ENCODE assay signal across 10 mouse cellular contexts in genomic region chr10:50698836-50699433, GRCm38 (mm10).
DNase-seq lines count a peak whose midpoint lies in the region; ATAC-seq and TF ChIP-seq lines count a peak whose summit lies in the region.
"Had no signal": no experiment of that assay in that cellular context is flagged by ENCODE, and none has a peak within 500 bp of the region (broad histone marks: within the 10 kb centered on the region; RNA-seq: fewer than 3 reads in every experiment).

No protein-coding gene starts in this region.

- 66% methylated on average over 4 of the region's 4 CpGs for WGBS in forebrain, embryonic 12.5 days

- peak; percentile 74 for TF ChIP-seq CTCF in left cerebral cortex, adult 2 months (IDR thresholded peaks at IDR 0.05)

- intact Hi-C loops in left cerebral cortex, adult 2 months (cut with DNase I) = no loop called here

- no peak for DNase-seq in left cerebral cortex, adult 2 months (ENCODE audit: extremely low spot score in 1 of 2, low spot score in 2 of 2)
- no peak for DNase-seq in left cerebral cortex, adult 18-20 months (ENCODE audit: low spot score in 2 of 2)
- DNase-seq in R1 (ENCODE audit: low read depth, low spot score) = peak; percentile 18
- DNase-seq in thymus, postnatal 36 days = no peak
- no peak for DNase-seq in testis, postnatal 14 days (ENCODE audit: low spot score)
- DNase-seq in left cerebral cortex, adult 9 months (ENCODE audit: low spot score in 2 of 2) = no peak
- DNase-seq: liver, embryonic 13.5 days had no signal

- no peaks in the 10 kb centered on the region for H3K36me3 ChIP-seq in forebrain, embryonic 12.5 days (replicated peaks)

- no peaks in the 10 kb centered on the region for H3K27me3 ChIP-seq in forebrain, embryonic 12.5 days
- H3K27me3 ChIP-seq: embryonic facial prominence, embryonic 13.5 days; liver, embryonic 13.5 days had no signal

- no peak overlapping the region for H3K27ac ChIP-seq in left cerebral cortex, adult 2 months
- no peak overlapping the region for H3K27ac ChIP-seq in forebrain, embryonic 12.5 days
- H3K27ac ChIP-seq: embryonic facial prominence, embryonic 13.5 days; liver, embryonic 13.5 days had no signal

- no peaks in the 10 kb centered on the region for H3K4me1 ChIP-seq in forebrain, embryonic 12.5 days
- H3K4me1 ChIP-seq: embryonic facial prominence, embryonic 13.5 days had no signal

- no peaks in the 10 kb centered on the region for H3K9me3 ChIP-seq in forebrain, embryonic 12.5 days
- H3K9me3 ChIP-seq: embryonic facial prominence, embryonic 13.5 days; liver, embryonic 13.5 days had no signal

- no peak overlapping the region for H3K4me3 ChIP-seq in left cerebral cortex, adult 2 months
- H3K4me3 ChIP-seq in forebrain, embryonic 12.5 days (replicated peaks) = no peak overlapping the region
- H3K4me3 ChIP-seq: embryonic facial prominence, embryonic 13.5 days; liver, embryonic 13.5 days had no signal

- no peak overlapping the region for H3K9ac ChIP-seq in forebrain, embryonic 12.5 days
- H3K9ac ChIP-seq: embryonic facial prominence, embryonic 13.5 days; liver, embryonic 13.5 days had no signal

- ATAC-seq in forebrain, embryonic 12.5 days (ENCODE audit: low FRiP score) = peak; percentile 56
- 0 out of 2 replicates have a peak, but pooled peaks have one; percentile 56 for ATAC-seq in monocyte, adult 5-6 weeks (replicated peaks; ENCODE audit: insufficient number of reproducible peaks, low FRiP score, low TSS enrichment, poor library complexity, severe bottlenecking)

- H3K4me2 ChIP-seq in forebrain, embryonic 12.5 days = no peak overlapping the region
- H3K4me2 ChIP-seq: embryonic facial prominence, embryonic 13.5 days; liver, embryonic 13.5 days had no signal
